Mouse (Mus musculus): Measurements from ENCODE around the gene Tmem63a. TPM values are rescaled to one million over a fixed set of nuclear protein-coding genes. Genes with fewer than 3 reads are reported as not detected.

Gene Tmem63a
- polyA plus RNA-seq, 1 experiment, result 29.6 TPM

Other genes with a start within 250 kb of the Tmem63a start
- not detected in 2 replicates for gene Mixl1, start 245.3 kb upstream of the Tmem63a start, polyA plus RNA-seq (2012; rRNA removed)
- gene Acbd3, start 216.3 kb upstream of the Tmem63a start, polyA plus RNA-seq (2012; rRNA removed), result 26.3 and 28.0 TPM in 2 replicates
- 502 and 559 TPM in 2 replicates for gene H3f3a, start 128.4 kb upstream of the Tmem63a start, polyA plus RNA-seq (2012; rRNA removed)
- gene Sde2, start 91.2 kb upstream of the Tmem63a start, polyA plus RNA-seq (2012; rRNA removed), result 19.2 and 19.6 TPM in 2 replicates
- 0.69 and 1.8 TPM in 2 replicates for gene Lefty2, start 49.2 kb upstream of the Tmem63a start, polyA plus RNA-seq (2012; rRNA removed)
- 35.6 and 39.2 TPM in 2 replicates for gene Pycr2, start 38.1 kb upstream of the Tmem63a start, polyA plus RNA-seq (2012; rRNA removed)
- gene Lefty1, start 7.3 kb upstream of the Tmem63a start, polyA plus RNA-seq (2012; rRNA removed), result 1.8 and 4.3 TPM in 2 replicates
- 29.8 and 34.6 TPM in 2 replicates for gene Ephx1, start 78.6 kb downstream of the Tmem63a start, polyA plus RNA-seq (2012; rRNA removed)
- not detected in 2 replicates for gene 9130409I23Rik, start 108.9 kb downstream of the Tmem63a start, polyA plus RNA-seq (2012; rRNA removed)
- gene Nvl, start 201.9 kb downstream of the Tmem63a start, polyA plus RNA-seq (2012; rRNA removed), result 84.2 and 98.6 TPM in 2 replicates
- 25.2 and 28.7 TPM in 2 replicates for gene Cnih4, start 202.3 kb downstream of the Tmem63a start, polyA plus RNA-seq (2012; rRNA removed)

Data from frontal cortex, adult 2 months (tissue).